ENCODE assay signal across 8 mouse cellular contexts in genomic region chr9:123480253-123480921, GRCm38 (mm10). TPM values are rescaled to one million over a fixed set of nuclear protein-coding genes. Genes with fewer than 3 reads are reported as not detected.
DNase-seq lines count a peak whose midpoint lies in the region; ATAC-seq and TF ChIP-seq lines count a peak whose summit lies in the region.

No protein-coding gene starts in this region.

- H3K4me3 ChIP-seq in bone marrow macrophage, adult 2 months (ENCODE audit: insufficient read depth, low read length) = peak overlapping the region; percentile 73
- peak overlapping the region; percentile 65 for H3K4me3 ChIP-seq in hindbrain, embryonic 12.5 days
- peak overlapping the region; percentile 83 for H3K4me3 ChIP-seq in lung, adult 2 months (replicated peaks; ENCODE audit: extremely low read depth, low read depth, low read length)

- no peaks in the 10 kb centered on the region for H3K27me3 ChIP-seq in hindbrain, embryonic 12.5 days

- WGBS in hindbrain, embryonic 12.5 days = 84% methylated on average over 18 of the region's 18 CpGs
- 45% methylated on average over 18 of the region's 18 CpGs for WGBS in lung, adult 2 months

- H3K4me2 ChIP-seq in hindbrain, embryonic 12.5 days (replicated peaks) = peak overlapping the region; percentile 67

- intact Hi-C loops in left cerebral cortex, postnatal 14 days (cut with DNase I) = no loop called here

- no peak for TF ChIP-seq CTCF in bone marrow macrophage, adult 2 months (IDR thresholded peaks at IDR 0.05; ENCODE audit: low read depth, low read length)
- no peak for TF ChIP-seq CTCF in lung, adult 2 months (IDR thresholded peaks at IDR 0.05; ENCODE audit: insufficient read depth, low read length)

- peaks cover 5% of the 10 kb centered on the region; the same call in 1 of the 2 replicates for H3K36me3 ChIP-seq in hindbrain, embryonic 12.5 days

- 0 out of 2 replicates have a peak overlapping the region, but pooled peaks have one; percentile 4 for H3K27ac ChIP-seq in bone marrow macrophage, adult 2 months (ENCODE audit: insufficient read depth, low read depth, low read length)
- no peak overlapping the region for H3K27ac ChIP-seq in hindbrain, embryonic 12.5 days

- H3K4me1 ChIP-seq in bone marrow macrophage, adult 2 months (ENCODE audit: control insufficient read depth, insufficient read depth, low read length) = peaks cover 50% of the 10 kb centered on the region
- peaks cover 48% of the 10 kb centered on the region for H3K4me1 ChIP-seq in hindbrain, embryonic 12.5 days
- peaks cover 33% of the 10 kb centered on the region for H3K4me1 ChIP-seq in lung, adult 2 months (ENCODE audit: control insufficient read depth, insufficient read depth, low read length)

- TF ChIP-seq POLR2A in bone marrow macrophage, adult 2 months (IDR thresholded peaks at IDR 0.05; ENCODE audit: borderline replicate concordance, low read depth, low read length) = no peak
- no peak for TF ChIP-seq POLR2A in lung, adult 2 months (IDR thresholded peaks at IDR 0.05; ENCODE audit: borderline replicate concordance, extremely low read depth, low read depth, low read length)

- no peaks in the 10 kb centered on the region for H3K9me3 ChIP-seq in hindbrain, embryonic 12.5 days (replicated peaks)

- no peak overlapping the region for H3K9ac ChIP-seq in hindbrain, embryonic 12.5 days

- peak; percentile 77 to 79 for DNase-seq in B cell, adult 2 months
- no peak for DNase-seq in lung, adult 2 months
- no peak for DNase-seq in cerebellum, adult 8-10 months
- no peak for DNase-seq in adrenal gland, adult 18-20 months (ENCODE audit: low spot score in 2 of 2)
- no peak for DNase-seq in left cerebral cortex, postnatal 14 days (ENCODE audit: low spot score in 2 of 2)

- ATAC-seq in hindbrain, embryonic 12.5 days (ENCODE audit: low FRiP score) = no peak
- ATAC-seq in neutrophil, adult 5-6 weeks (ENCODE audit: extremely low read depth, insufficient number of reproducible peaks, low FRiP score, poor library complexity, severe bottlenecking) = peak; percentile 77

RNA-seq across cellular contexts. Expression of gene Limd1, which starts 1.9 kb away (rescaled TPM):
- 35.2 and 36.1 TPM in 2 replicates for polyA plus RNA-seq in bone marrow macrophage, adult 2 months (2012; ENCODE audit: insufficient read depth, insufficient read length, missing spikeins)
- polyA plus RNA-seq in hindbrain, embryonic 12.5 days (2016; fragmentation: Nextera tagmentation; extraction: Ambion mirVana) = 39.2 and 41.3 TPM in 2 replicates
- 42.0 and 73.5 TPM in 2 replicates for polyA plus RNA-seq in lung, adult 2 months (2012; rRNA removed)
- 87.1 and 88.6 TPM in 2 replicates for total RNA-seq in neutrophil, adult 5-6 weeks (2017)
- 10 to 100 TPM; 24.7 to 36.9 TPM for total RNA-seq in adrenal gland, adult 18-20 months (2021)
- total RNA-seq in left cerebral cortex, postnatal 14 days (2021) = 1 to 10 TPM; 8.1 to 8.9 TPM

RNA-seq across cellular contexts. Expression of gene Sacm1l, which starts 49.2 kb away (rescaled TPM):
- polyA plus RNA-seq in bone marrow macrophage, adult 2 months (2012; ENCODE audit: insufficient read depth, insufficient read length, missing spikeins) = 34.8 and 37.9 TPM in 2 replicates
- 53.4 and 59.8 TPM in 2 replicates for polyA plus RNA-seq in hindbrain, embryonic 12.5 days (2016; fragmentation: Nextera tagmentation; extraction: Ambion mirVana)
- 5.6 and 9.8 TPM in 2 replicates for polyA plus RNA-seq in lung, adult 2 months (2012; rRNA removed)
- 39.3 and 41.1 TPM in 2 replicates for total RNA-seq in neutrophil, adult 5-6 weeks (2017)
- total RNA-seq in adrenal gland, adult 18-20 months (2021) = 100 to 1,000 TPM; 158 to 175 TPM
- total RNA-seq in left cerebral cortex, postnatal 14 days (2021) = 10 to 100 TPM; 46.9 to 53.5 TPM

Comparison
In these comparisons a context has a peak if more than half of its experiments do, and no peak if none do; other contexts are left out.
1. DNase-seq: peak in B cell, adult 2 months (2 of 2); none in lung, adult 2 months (single experiment), cerebellum, adult 8-10 months (single experiment), adrenal gland, adult 18-20 months (0 of 2) and left cerebral cortex, postnatal 14 days (0 of 2).
2. Peak in every context shown above with its lines, with median percentiles within 50 percentile points of each other: H3K4me3 ChIP-seq.